Mouse (Mus musculus) spleen, postnatal 36 days (tissue): ENCODE results near the gene Ascc2.

ENCODE experiments used
- DNase-seq, 2 experiments: peaks; one replicate each; pipeline ENCODE4 v3.0.0; 2022; ENCODE audit warnings: low spot score in 2 of 2, mixed read lengths in 1 of 2

Gene Ascc2

DNA sequence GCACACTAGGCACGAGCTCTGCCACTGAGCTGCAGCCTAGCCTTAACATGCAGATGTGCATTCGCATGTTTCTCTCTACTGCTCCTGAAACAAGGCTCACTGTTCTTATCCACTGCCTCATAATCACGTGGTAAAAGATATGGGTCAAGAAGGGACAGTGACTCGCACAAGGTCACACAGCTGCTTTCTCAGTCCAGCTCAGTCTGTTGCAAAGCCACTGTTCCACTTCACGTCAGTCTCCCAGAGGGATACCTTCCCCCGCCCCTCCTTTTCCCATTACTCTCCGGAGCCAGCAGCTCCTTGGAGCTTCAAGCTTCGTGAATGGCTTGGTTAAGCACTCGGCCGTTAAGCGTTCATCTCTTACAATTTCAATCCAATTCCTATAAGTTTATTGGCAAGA is 82.8 kb downstream of the Ascc2 start:
- no peak for DNase-seq

DNA sequence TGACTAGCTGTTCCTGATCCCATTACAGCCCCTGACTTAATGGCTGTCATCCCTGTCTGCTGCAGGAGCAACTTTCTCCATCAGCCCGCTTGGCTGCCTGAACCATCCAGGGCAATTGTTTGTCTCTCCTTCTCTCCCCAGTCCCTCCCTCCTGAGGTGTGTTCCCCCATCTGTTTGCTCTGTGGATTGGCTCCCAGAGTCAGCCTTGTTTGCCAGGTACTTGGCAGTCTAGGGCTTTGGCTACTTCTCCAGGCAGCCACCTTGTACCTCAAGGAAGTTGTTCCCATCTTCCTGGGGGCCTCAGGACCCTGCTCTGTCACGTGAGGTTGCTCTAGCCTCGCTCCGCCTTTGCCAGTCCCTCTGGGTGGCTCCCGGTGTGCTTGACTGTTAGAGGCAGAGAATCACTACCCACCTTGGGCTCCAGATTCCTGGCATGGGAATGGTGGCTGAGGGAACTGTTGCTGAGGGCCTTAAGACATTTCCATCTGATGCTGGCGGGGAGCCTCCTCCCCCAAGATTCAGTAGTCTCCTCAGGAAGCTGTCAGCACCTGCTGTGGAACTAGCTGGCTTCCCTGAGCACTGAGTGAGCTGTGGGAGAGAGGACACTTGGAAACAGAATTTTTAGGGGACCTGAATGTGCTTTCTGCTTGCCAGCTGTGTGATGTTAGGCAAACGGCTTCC is 83.5 kb downstream of the Ascc2 start:
- DNase-seq = no peak

DNA sequence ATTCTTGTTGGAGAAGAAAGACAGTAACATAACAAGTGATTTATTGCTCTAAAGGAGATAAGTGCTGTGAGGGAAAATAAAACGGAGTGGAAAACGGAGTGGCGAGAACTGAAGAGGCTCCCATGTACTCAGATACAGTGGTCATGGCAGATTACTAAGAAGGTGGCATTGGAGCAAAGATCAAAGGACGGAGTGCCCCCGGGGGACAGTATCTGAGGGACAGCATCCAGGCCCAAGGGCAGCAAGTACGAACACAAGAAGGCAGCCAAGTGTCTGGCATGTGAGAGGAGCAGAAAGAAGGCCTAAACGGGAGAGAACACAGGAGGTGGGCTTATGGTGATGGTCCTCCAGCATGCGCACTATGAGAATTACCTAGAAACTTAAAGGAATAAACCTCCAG is 84.2 kb downstream of the Ascc2 start:
- DNase-seq = no peak

DNA sequence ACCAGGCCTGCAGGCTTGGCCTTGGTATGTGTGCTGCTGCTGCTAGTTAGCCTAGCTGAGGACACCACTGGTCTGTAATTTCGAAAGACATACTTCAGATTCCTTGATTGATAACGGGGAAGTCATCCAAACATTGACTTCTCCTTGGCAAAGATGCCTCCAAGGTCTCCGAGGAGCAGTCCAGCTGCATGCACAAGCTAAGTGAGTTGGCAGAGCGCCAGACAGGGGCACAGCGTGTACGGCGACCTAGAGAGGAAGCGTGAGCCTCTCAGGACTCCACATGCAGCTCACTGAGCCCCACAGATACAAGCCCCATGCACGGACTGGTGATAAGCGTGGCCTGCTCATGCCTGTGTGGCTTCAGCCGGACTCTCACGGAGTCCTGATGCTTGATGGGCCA is 92.1 kb downstream of the Ascc2 start:
- DNase-seq = no peak

DNA sequence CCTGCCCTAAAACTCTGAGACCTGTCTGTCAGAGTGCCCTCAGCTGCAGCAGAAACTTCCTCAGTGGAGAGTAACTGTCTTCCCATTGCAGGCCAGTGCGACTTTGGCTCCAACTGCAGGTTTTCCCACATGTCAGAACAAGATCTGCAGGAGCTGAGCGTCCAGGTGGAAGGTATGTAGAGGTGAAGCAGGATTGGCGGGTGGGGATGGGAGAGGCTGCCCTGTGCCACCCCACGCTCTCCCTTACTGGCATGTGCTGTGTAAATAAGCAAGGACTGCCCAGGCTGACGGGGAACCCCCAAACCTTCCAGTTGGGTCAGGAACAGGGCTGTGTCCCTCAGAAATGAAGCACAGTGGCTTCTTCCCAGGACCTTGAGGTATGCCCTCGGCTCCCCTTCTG is 92.5 kb downstream of the Ascc2 start:
- no peak for DNase-seq

DNA sequence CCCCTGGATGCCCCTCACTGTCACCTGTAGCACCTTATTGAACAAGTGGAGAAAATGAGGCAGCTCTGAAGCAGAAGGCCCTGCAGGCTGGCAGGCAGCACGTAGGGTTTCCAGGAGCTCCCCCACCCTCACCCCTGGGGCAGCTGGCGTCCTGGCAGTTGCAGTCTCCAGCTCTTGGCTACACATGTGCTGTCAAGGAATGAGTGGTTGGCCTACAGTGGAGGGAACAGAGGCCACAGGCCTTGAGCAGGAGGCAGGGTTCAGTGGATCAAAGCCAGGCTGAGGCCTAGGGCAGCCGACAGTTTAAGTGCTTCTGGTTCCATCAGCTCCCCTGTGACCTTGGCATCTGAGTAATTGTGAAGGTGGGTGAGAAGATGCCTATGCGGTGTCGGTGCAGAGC is 93.4 kb downstream of the Ascc2 start:
- DNase-seq = no peak

DNA sequence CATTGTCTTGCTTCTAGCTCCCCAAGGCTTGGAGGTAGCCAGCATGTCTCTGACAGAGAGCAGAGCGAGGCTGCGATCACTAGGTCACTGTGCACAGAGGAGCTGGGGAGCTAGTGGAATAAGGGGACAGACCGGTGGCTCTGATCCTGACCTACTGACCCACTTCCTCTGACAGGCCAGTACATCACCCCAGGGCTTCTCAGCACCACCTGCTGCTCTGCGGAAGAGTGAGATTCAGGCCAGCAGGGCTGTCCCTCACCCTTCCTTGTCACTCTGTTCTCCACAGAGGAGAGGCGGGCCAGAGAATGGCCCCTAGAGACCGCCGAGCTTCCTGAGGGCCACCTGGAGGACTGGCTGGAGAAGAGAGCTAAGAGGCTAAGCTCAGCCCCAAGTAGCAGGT is 94.2 kb downstream of the Ascc2 start:
- DNase-seq = no peak

DNA sequence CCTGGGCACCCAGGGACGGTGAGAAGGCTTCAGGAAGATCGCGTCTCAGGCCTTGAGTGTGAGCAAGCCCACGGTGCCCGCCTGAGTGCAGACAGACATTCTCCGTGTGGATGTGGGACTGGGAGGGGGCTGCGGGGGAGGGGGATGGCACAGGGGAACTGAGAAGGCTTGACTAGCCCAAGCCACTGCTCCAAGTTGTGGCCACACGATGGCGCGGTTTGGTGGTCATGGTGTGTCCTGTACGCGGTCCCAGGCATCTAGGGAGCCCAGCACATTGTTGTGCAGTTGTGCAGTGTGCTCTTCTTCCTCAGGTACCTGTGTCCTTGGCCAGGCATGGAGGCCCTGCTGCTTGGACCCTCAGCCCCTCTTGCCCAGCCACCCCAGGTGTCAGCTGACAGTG is 96.6 kb downstream of the Ascc2 start:
- DNase-seq = no peak
